Mouse (Mus musculus): Measurements from ENCODE around the gene Gm8297.
"Not testable (repeated sequence)": the region's sequence is repeated elsewhere in the genome, so short reads cannot be mapped to it uniquely, and the experiment has no call there.

GRCm38 (mm10) chr14:4983635-4984034 lies at the start of gene Gm8297:
- not testable (repeated sequence) for TF ChIP-seq CTCF (IDR thresholded peaks at IDR 0.05; ENCODE audit: borderline replicate concordance, extremely low read depth, insufficient read depth, insufficient read length); POLR2A (IDR thresholded peaks at IDR 0.05; ENCODE audit: borderline replicate concordance, extremely low read depth, insufficient read depth, insufficient read length, poor library complexity, severe bottlenecking)

Measured in brain, embryonic 14.5 days (tissue).